Mouse (Mus musculus): Measurements from ENCODE around the gene Cables2. TPM values are rescaled to one million over a fixed set of nuclear protein-coding genes. Genes with fewer than 3 reads are reported as not detected.

Cables2 gene
- total RNA-seq, 1 experiment from 2014 or later = 9.2 TPM

Other genes with a start within 250 kb of the Cables2 start
- gene Lsm14b, start 248.5 kb downstream of the Cables2 start, total RNA-seq (2017) = 27.1 and 45.8 TPM in 2 replicates
- 380 and 416 TPM in 2 replicates for gene Psma7, start 231.1 kb downstream of the Cables2 start, total RNA-seq (2017)
- gene Ss18l1, start 231.0 kb downstream of the Cables2 start, total RNA-seq (2017) = 1.2 and 3.2 TPM in 2 replicates
- gene Mtg2, start 202.9 kb downstream of the Cables2 start, total RNA-seq (2017) = 9.7 and 12.5 TPM in 2 replicates
- gene Hrh3, start 169.0 kb downstream of the Cables2 start, total RNA-seq (2017) = not detected in 2 replicates
- gene Osbpl2, start 154.2 kb downstream of the Cables2 start, total RNA-seq (2017) = 33.8 and 35.9 TPM in 2 replicates
- 51.8 and 52.0 TPM in 2 replicates for gene Adrm1, start 102.0 kb downstream of the Cables2 start, total RNA-seq (2017)
- 0.05 and 0.10 TPM in 2 replicates for gene Lama5, start 47.6 kb downstream of the Cables2 start, total RNA-seq (2017)
- 3,441 and 4,282 TPM in 2 replicates for gene Rps21, start 16.1 kb downstream of the Cables2 start, total RNA-seq (2017)
- gene Rbbp8nl, start 16.4 kb upstream of the Cables2 start, total RNA-seq (2017) = not detected in 2 replicates
- gene Gata5, start 61.2 kb upstream of the Cables2 start, total RNA-seq (2017) = not detected in 2 replicates
- 5.9 and 12.5 TPM in 2 replicates for gene Slco4a1, start 182.7 kb upstream of the Cables2 start, total RNA-seq (2017)
- not detected in 2 replicates for gene Ntsr1, start 226.5 kb upstream of the Cables2 start, total RNA-seq (2017)

Measured in common myeloid progenitor, adult 5-6 weeks (primary cell).